Comparison of ENCODE assay signal across 16 mouse cellular contexts in genomic region chr2:164422675-164423393, GRCm38 (mm10). TPM values are rescaled to one million over a fixed set of nuclear protein-coding genes. Genes with fewer than 3 reads are reported as not detected.
DNase-seq lines count a peak whose midpoint lies in the region; ATAC-seq and TF ChIP-seq lines count a peak whose summit lies in the region.
"Had no signal": no experiment of that assay in that cellular context is flagged by ENCODE, and none has a peak within 500 bp of the region (broad histone marks: within the 10 kb centered on the region; RNA-seq: fewer than 3 reads in every experiment).

No protein-coding gene starts in this region.

- H3K27me3 ChIP-seq in liver, adult 2 months (ENCODE audit: control insufficient read depth, insufficient read depth, low read length): no peaks in the 10 kb centered on the region
- no peaks in the 10 kb centered on the region for H3K27me3 ChIP-seq in intestine, embryonic 15.5 days (replicated peaks)
- H3K27me3 ChIP-seq in stomach, embryonic 16.5 days (ENCODE audit: control insufficient read depth, insufficient read depth, low read length): no peaks in the 10 kb centered on the region
- peaks cover 2% of the 10 kb centered on the region; the same call in 1 of the 2 replicates for H3K27me3 ChIP-seq in hindbrain, embryonic 12.5 days

- DNase-seq in liver, adult 2 months (ENCODE audit: extremely low read depth, low read depth, low spot score): peak; percentile 96
- no peak for DNase-seq in liver
- DNase-seq in right cerebral cortex, postnatal 36 days (ENCODE audit: low spot score in 2 of 2): no peak
- DNase-seq: cerebellum, postnatal 14 days; forebrain, postnatal 0 days; heart, postnatal 10 days; lung, postnatal 4 days had no signal

- peak overlapping the region; percentile 89 for H3K27ac ChIP-seq in liver, adult 2 months (replicated peaks; ENCODE audit: insufficient read depth, low read depth, low read length)
- H3K27ac ChIP-seq in bone marrow, adult 2 months (ENCODE audit: control insufficient read depth, insufficient read depth, low read depth, low read length, poor library complexity): peak overlapping the region; percentile 75
- 0 out of 2 replicates have a peak overlapping the region, but pooled peaks have one; percentile 15 for H3K27ac ChIP-seq in intestine, embryonic 15.5 days
- peak overlapping the region; percentile 75; the same call in 1 of the 2 replicates for H3K27ac ChIP-seq in stomach, embryonic 16.5 days (ENCODE audit: low read length)
- no peak overlapping the region for H3K27ac ChIP-seq in hindbrain, embryonic 12.5 days
- H3K27ac ChIP-seq: limb, embryonic 12.5 days had no signal

- no peak overlapping the region for H3K4me2 ChIP-seq in intestine, embryonic 15.5 days (replicated peaks)
- H3K4me2 ChIP-seq in stomach, embryonic 16.5 days (ENCODE audit: low read depth, low read length): no peak overlapping the region
- H3K4me2 ChIP-seq in hindbrain, embryonic 12.5 days (replicated peaks): no peak overlapping the region
- H3K4me2 ChIP-seq: limb, embryonic 12.5 days had no signal

- ATAC-seq in intestine, embryonic 15.5 days: peak; percentile 62
- 0 out of 2 replicates have a peak, but pooled peaks have one; percentile 31 for ATAC-seq in stomach, embryonic 16.5 days (ENCODE audit: insufficient read depth, low FRiP score)
- no peak for ATAC-seq in hindbrain, embryonic 12.5 days (ENCODE audit: low FRiP score)
- ATAC-seq: forebrain, postnatal 0 days; inflammation-experienced regulatory T-cells, adult 6 months had no signal

- TF ChIP-seq CTCF in liver, adult 2 months (IDR thresholded peaks at IDR 0.05; ENCODE audit: low read depth, low read length): no peak
- TF ChIP-seq CTCF in bone marrow, adult 2 months (IDR thresholded peaks at IDR 0.05; ENCODE audit: control insufficient read depth, insufficient read depth, low read length): no peak

- 26% methylated on average over 15 of the region's 15 CpGs for WGBS in liver, adult 2 months
- WGBS in bone marrow, adult 2 months: 49% methylated on average over 15 of the region's 15 CpGs
- WGBS in intestine, embryonic 15.5 days: 77% methylated on average over 15 of the region's 15 CpGs
- WGBS in stomach, embryonic 16.5 days: 80% methylated on average over 15 of the region's 15 CpGs
- 88% methylated on average over 15 of the region's 15 CpGs for WGBS in hindbrain, embryonic 12.5 days

- H3K9me3 ChIP-seq in intestine, embryonic 15.5 days: no peaks in the 10 kb centered on the region
- no peaks in the 10 kb centered on the region for H3K9me3 ChIP-seq in stomach, embryonic 16.5 days (replicated peaks; ENCODE audit: control insufficient read depth, low read length)
- H3K9me3 ChIP-seq in hindbrain, embryonic 12.5 days (replicated peaks): no peaks in the 10 kb centered on the region
- H3K9me3 ChIP-seq: limb, embryonic 12.5 days had no signal

- H3K4me3 ChIP-seq in liver, adult 2 months (ENCODE audit: insufficient read depth, low read depth, low read length): no peak overlapping the region
- H3K4me3 ChIP-seq in bone marrow, adult 2 months (replicated peaks; ENCODE audit: control insufficient read depth, low read depth, low read length): no peak overlapping the region
- no peak overlapping the region for H3K4me3 ChIP-seq in intestine, embryonic 15.5 days (replicated peaks)
- no peak overlapping the region for H3K4me3 ChIP-seq in stomach, embryonic 16.5 days (replicated peaks; ENCODE audit: low read length)
- H3K4me3 ChIP-seq in hindbrain, embryonic 12.5 days: no peak overlapping the region
- H3K4me3 ChIP-seq: limb, embryonic 12.5 days had no signal

- peaks cover 33% of the 10 kb centered on the region for H3K36me3 ChIP-seq in liver, adult 2 months (ENCODE audit: control insufficient read depth, insufficient read depth, low read length)
- H3K36me3 ChIP-seq in intestine, embryonic 15.5 days: peaks cover 17% of the 10 kb centered on the region
- peaks cover 16% of the 10 kb centered on the region for H3K36me3 ChIP-seq in stomach, embryonic 16.5 days (ENCODE audit: control insufficient read depth, insufficient read depth, low read length)
- H3K36me3 ChIP-seq in hindbrain, embryonic 12.5 days: no peaks in the 10 kb centered on the region

- TF ChIP-seq POLR2A in liver, adult 2 months (IDR thresholded peaks at IDR 0.05; ENCODE audit: extremely low read depth, insufficient read depth, low read length): no peak
- no peak for TF ChIP-seq POLR2A in bone marrow, adult 2 months (IDR thresholded peaks at IDR 0.05; ENCODE audit: borderline replicate concordance, control insufficient read depth, low read depth, low read length)

- H3K4me1 ChIP-seq in liver, adult 2 months (ENCODE audit: control insufficient read depth, insufficient read depth, low read length): peaks cover 49% of the 10 kb centered on the region
- H3K4me1 ChIP-seq in bone marrow, adult 2 months (ENCODE audit: control insufficient read depth, insufficient read depth, low read length): peaks cover 3% of the 10 kb centered on the region
- H3K4me1 ChIP-seq in intestine, embryonic 15.5 days (replicated peaks): 0 out of 2 replicates have a peak, but pooled peaks cover 6% of the 10 kb centered on the region
- H3K4me1 ChIP-seq in stomach, embryonic 16.5 days (ENCODE audit: control insufficient read depth, insufficient read depth, low read length): no peaks in the 10 kb centered on the region; the same call in 1 of the 2 replicates
- H3K4me1 ChIP-seq in hindbrain, embryonic 12.5 days: no peaks in the 10 kb centered on the region

- peak overlapping the region; percentile 20 for H3K9ac ChIP-seq in liver, adult 2 months (ENCODE audit: low read depth, low read length)
- no peak overlapping the region for H3K9ac ChIP-seq in intestine, embryonic 15.5 days
- H3K9ac ChIP-seq in stomach, embryonic 16.5 days (ENCODE audit: low read length): no peak overlapping the region
- H3K9ac ChIP-seq in hindbrain, embryonic 12.5 days: no peak overlapping the region
- H3K9ac ChIP-seq: forebrain, postnatal 0 days; limb, embryonic 12.5 days had no signal

- no peaks in the 10 kb centered on the region for H3K79me2 ChIP-seq in liver, adult 2 months (ENCODE audit: control insufficient read depth, insufficient read depth, low read length)

RNA-seq across cellular contexts. Expression of gene Matn4, which starts 17.9 kb away (rescaled TPM):
- total RNA-seq in liver, adult 2 months (2014; rRNA removed): 0.07 and 0.09 TPM in 2 replicates
- 0.04 and 0.05 TPM in 2 replicates for polyA plus RNA-seq in liver, adult 2 months (2012; rRNA removed)
- 0.86 and 1.2 TPM in 2 replicates for polyA plus RNA-seq in bone marrow, adult 2 months (2011; ENCODE audit: insufficient read depth, insufficient read length, low replicate concordance, missing spikeins)
- polyA plus RNA-seq in intestine, embryonic 15.5 days (2015; fragmentation: Nextera tagmentation; extraction: Ambion mirVana): 9.3 and 11.0 TPM in 2 replicates
- polyA plus RNA-seq in stomach, embryonic 16.5 days (2015; fragmentation: Nextera tagmentation; extraction: Ambion mirVana): 6.4 and 8.9 TPM in 2 replicates
- 31.5 and 39.5 TPM in 2 replicates for polyA plus RNA-seq in hindbrain, embryonic 12.5 days (2016; fragmentation: Nextera tagmentation; extraction: Ambion mirVana)
- total RNA-seq: granulocyte monocyte progenitor cell, adult 5-6 weeks had no signal

RNA-seq across cellular contexts. Expression of gene Rbpjl, which starts 19.9 kb away (rescaled TPM):
- 0.18 and 0.20 TPM in 2 replicates for total RNA-seq in liver, adult 2 months (2014; rRNA removed)
- not detected in 2 replicates for polyA plus RNA-seq in liver, adult 2 months (2012; rRNA removed)
- polyA plus RNA-seq in bone marrow, adult 2 months (2011; ENCODE audit: insufficient read depth, insufficient read length, low replicate concordance, missing spikeins): not detected in 2 replicates
- 16.1 and 40.7 TPM in 2 replicates for polyA plus RNA-seq in intestine, embryonic 15.5 days (2015; fragmentation: Nextera tagmentation; extraction: Ambion mirVana)
- polyA plus RNA-seq in stomach, embryonic 16.5 days (2015; fragmentation: Nextera tagmentation; extraction: Ambion mirVana): 41.3 and 45.2 TPM in 2 replicates
- polyA plus RNA-seq in hindbrain, embryonic 12.5 days (2016; fragmentation: Nextera tagmentation; extraction: Ambion mirVana): 0.33 and 0.37 TPM in 2 replicates
- total RNA-seq: forebrain, postnatal 0 days; granulocyte monocyte progenitor cell, adult 5-6 weeks; heart, postnatal 10 days had no signal
- polyA plus RNA-seq: inflammation-experienced regulatory T-cells, adult 6 months had no signal

RNA-seq across cellular contexts. Expression of gene Sdc4, which starts 20.9 kb away (rescaled TPM):
- total RNA-seq in liver, adult 2 months (2014; rRNA removed): 511 and 573 TPM in 2 replicates
- polyA plus RNA-seq in liver, adult 2 months (2012; rRNA removed): 178 and 182 TPM in 2 replicates
- 12.6 and 22.1 TPM in 2 replicates for polyA plus RNA-seq in bone marrow, adult 2 months (2011; ENCODE audit: insufficient read depth, insufficient read length, low replicate concordance, missing spikeins)
- polyA plus RNA-seq in intestine, embryonic 15.5 days (2015; fragmentation: Nextera tagmentation; extraction: Ambion mirVana): 120 and 126 TPM in 2 replicates
- 150 and 173 TPM in 2 replicates for polyA plus RNA-seq in stomach, embryonic 16.5 days (2015; fragmentation: Nextera tagmentation; extraction: Ambion mirVana)
- polyA plus RNA-seq in hindbrain, embryonic 12.5 days (2016; fragmentation: Nextera tagmentation; extraction: Ambion mirVana): 17.6 and 18.8 TPM in 2 replicates
- total RNA-seq: granulocyte monocyte progenitor cell, adult 5-6 weeks had no signal

RNA-seq across cellular contexts. Expression of gene Sys1, which starts 33.9 kb away (rescaled TPM):
- total RNA-seq in liver, adult 2 months (2014; rRNA removed): 33.7 and 40.9 TPM in 2 replicates
- 145 and 157 TPM in 2 replicates for polyA plus RNA-seq in liver, adult 2 months (2012; rRNA removed)
- 10.1 and 26.7 TPM in 2 replicates for polyA plus RNA-seq in bone marrow, adult 2 months (2011; ENCODE audit: insufficient read depth, insufficient read length, low replicate concordance, missing spikeins)
- 51.1 and 61.9 TPM in 2 replicates for polyA plus RNA-seq in intestine, embryonic 15.5 days (2015; fragmentation: Nextera tagmentation; extraction: Ambion mirVana)
- 48.1 and 49.4 TPM in 2 replicates for polyA plus RNA-seq in stomach, embryonic 16.5 days (2015; fragmentation: Nextera tagmentation; extraction: Ambion mirVana)
- 65.1 and 71.5 TPM in 2 replicates for polyA plus RNA-seq in hindbrain, embryonic 12.5 days (2016; fragmentation: Nextera tagmentation; extraction: Ambion mirVana)

RNA-seq across cellular contexts. Expression of gene Slpi, which starts 33.9 kb away (rescaled TPM):
- 0.94 and 1.4 TPM in 2 replicates for total RNA-seq in liver, adult 2 months (2014; rRNA removed)
- polyA plus RNA-seq in liver, adult 2 months (2012; rRNA removed): 4.5 and 5.7 TPM in 2 replicates
- 48.8 and 108 TPM in 2 replicates for polyA plus RNA-seq in bone marrow, adult 2 months (2011; ENCODE audit: insufficient read depth, insufficient read length, low replicate concordance, missing spikeins)
- polyA plus RNA-seq in intestine, embryonic 15.5 days (2015; fragmentation: Nextera tagmentation; extraction: Ambion mirVana): 2.1 and 2.8 TPM in 2 replicates
- polyA plus RNA-seq in stomach, embryonic 16.5 days (2015; fragmentation: Nextera tagmentation; extraction: Ambion mirVana): 35.5 and 46.1 TPM in 2 replicates
- polyA plus RNA-seq in hindbrain, embryonic 12.5 days (2016; fragmentation: Nextera tagmentation; extraction: Ambion mirVana): 1.2 and 2.0 TPM in 2 replicates
- total RNA-seq: ES-E14; forebrain, postnatal 0 days; midbrain, postnatal 0 days had no signal

Comparison
In these comparisons a context has a peak if more than half of its experiments do, and no peak if none do; other contexts are left out.
1. RNA of gene Rbpjl, which starts 19.9 kb away (polyA plus RNA-seq): 41.3 to 45.2 TPM in stomach, embryonic 16.5 days and 16.1 to 40.7 TPM in intestine, embryonic 15.5 days; 0.33 to 0.37 TPM in hindbrain, embryonic 12.5 days, not detected in liver, adult 2 months and not detected in bone marrow, adult 2 months; every median in the first group is over 10 times any median in the second.